Mouse (Mus musculus): ENCODE results near the gene Tsen15.

Tsen15 gene

DNA sequence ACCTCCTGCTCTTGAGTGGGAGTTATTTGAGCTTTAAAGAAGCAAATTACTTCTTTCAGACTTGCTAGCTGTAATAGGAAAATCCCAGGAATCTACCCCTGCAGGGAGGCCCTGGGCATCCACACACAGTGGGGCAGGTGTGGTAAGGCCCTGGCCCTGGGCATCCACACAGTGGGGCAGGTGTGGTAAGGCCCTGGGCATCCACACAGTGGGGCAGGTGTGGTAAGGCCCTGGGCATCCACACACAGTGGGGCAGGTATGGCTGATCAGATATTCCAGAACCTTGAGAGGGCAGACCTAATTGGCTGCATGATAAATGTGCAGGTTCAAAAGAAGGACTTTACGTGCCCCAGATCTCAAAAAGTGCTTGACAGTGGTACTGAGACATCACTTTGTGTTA, 1.9 kb downstream of the Tsen15 start:
- no peak for DNase-seq

DNA sequence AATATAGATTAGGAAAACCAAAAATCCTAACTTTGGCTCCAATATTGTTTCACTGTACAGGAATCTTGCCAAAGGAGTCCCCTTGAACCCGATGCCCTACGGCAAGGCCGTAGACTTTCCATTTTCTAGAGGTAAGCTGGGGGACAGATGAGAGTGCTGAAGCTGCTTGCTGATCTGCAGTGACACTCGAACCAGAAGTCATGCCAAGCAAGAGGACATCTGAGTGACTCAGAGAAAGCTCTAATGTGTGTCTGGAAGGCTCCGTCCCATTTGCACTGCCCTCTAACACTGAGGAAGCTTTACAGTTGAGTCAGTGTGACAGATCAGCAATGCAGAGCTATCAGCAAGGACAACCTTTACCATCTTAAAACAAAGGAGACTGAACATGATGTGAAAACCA, 8.2 kb downstream of the Tsen15 start:
- DNase-seq, result no peak

- peak; percentile 70 to 81 for DNase-seq
Measured at GRCm38 (mm10) chr1:152369139-152369538, 17.3 kb downstream of the Tsen15 start.

- peak; percentile 26 to 49 for DNase-seq
Measured at GRCm38 (mm10) chr1:152368311-152369088, 18.0 kb downstream of the Tsen15 start.

- peak; percentile 35 to 39 for DNase-seq
Measured at GRCm38 (mm10) chr1:152356721-152357120, 29.8 kb downstream of the Tsen15 start.

- DNase-seq, result no peak
Measured at GRCm38 (mm10) chr1:152347946-152348345, 38.5 kb downstream of the Tsen15 start.

DNA sequence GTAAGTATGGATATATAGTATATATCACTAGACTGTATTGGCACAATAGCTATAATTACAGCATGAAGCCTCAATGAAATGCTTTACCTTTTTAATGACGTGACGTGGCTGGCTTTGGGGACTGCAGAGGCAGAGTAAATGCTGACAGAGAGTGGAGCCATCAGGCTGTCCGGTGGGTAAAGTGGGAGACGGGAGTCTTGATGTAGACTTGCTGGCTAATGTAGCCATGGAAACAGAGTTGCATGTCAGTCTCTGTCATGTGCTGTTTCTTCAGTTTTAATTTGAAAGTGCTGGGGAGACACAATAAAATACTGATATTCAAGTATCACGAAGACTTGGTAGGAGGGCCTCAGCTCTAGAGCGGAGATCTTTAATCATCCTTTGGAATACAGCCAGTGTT, 62.5 kb downstream of the Tsen15 start:
- DNase-seq, result no peak
